Mouse (Mus musculus) CH12.LX (cell line): ENCODE results near the gene Ptprd.

Source experiments
- CHD1 ChIP-seq: IDR thresholded peaks from 2 replicates; pipeline ENCODE4 v1.6.1; 2012; ENCODE audit warnings: low read depth, low read length, improper control_type of control experiment, inconsistent platforms
- CTCF ChIP-seq, 2 experiments: IDR thresholded peaks in 1 of 2; conservative IDR thresholded peaks in 1 of 2; 2 replicates each; pipeline ENCODE4 v1.5.1; 2011 to 2012; ENCODE audit warnings: low read depth in 2 of 2, low read length in 2 of 2, improper control_type of control experiment in 1 of 2, inconsistent platforms in 1 of 2, mild to moderate bottlenecking in 1 of 2, moderate library complexity in 1 of 2
- ETS1 ChIP-seq: conservative IDR thresholded peaks from 2 replicates; pipeline ENCODE4 v1.6.1; 2012; ENCODE audit warnings: low read depth, mild to moderate bottlenecking, inconsistent platforms, low read length, improper control_type of control experiment, moderate library complexity
- MAFK ChIP-seq: IDR thresholded peaks from 2 replicates; pipeline ENCODE4 v1.6.1; 2011; ENCODE audit warnings: low read length, improper control_type of control experiment; ENCODE audit not compliant: insufficient replicate concordance
- MXI1 ChIP-seq: IDR thresholded peaks from 2 replicates; pipeline ENCODE4 v1.6.1; 2011; ENCODE audit warnings: mild to moderate bottlenecking, low read depth, low read length, improper control_type of control experiment
- POLR2A ChIP-seq: IDR thresholded peaks from 2 replicates; pipeline ENCODE4 v1.6.1; 2011; ENCODE audit warnings: low read depth, mild to moderate bottlenecking, improper control_type of control experiment, low read length

GRCm38 (mm10) chr4:77157601-77158000 is 1054.2 kb downstream of the Ptprd start:
- TF ChIP-seq CHD1 (no peak), POLR2A (no peak), CTCF (conservative IDR thresholded peaks at IDR 0.05 in 1 of 2, IDR thresholded peaks at IDR 0.05 in 1 of 2; ENCODE audit: low read depth in 2 of 2, low read length in 2 of 2) (no peak), ETS1 (no peak), MXI1 (no peak), MAFK (no peak)
